Mouse (Mus musculus): ENCODE results near the gene Tmem30a. TPM values are rescaled to one million over a fixed set of nuclear protein-coding genes. Genes with fewer than 3 reads are reported as not detected.
A peak's percentile ranks its signal among the peaks of the same experiment; 100 is the strongest.

Gene Tmem30a
- polyA plus RNA-seq, 1 experiment from 2014 or later: 54.5 TPM

DNA sequence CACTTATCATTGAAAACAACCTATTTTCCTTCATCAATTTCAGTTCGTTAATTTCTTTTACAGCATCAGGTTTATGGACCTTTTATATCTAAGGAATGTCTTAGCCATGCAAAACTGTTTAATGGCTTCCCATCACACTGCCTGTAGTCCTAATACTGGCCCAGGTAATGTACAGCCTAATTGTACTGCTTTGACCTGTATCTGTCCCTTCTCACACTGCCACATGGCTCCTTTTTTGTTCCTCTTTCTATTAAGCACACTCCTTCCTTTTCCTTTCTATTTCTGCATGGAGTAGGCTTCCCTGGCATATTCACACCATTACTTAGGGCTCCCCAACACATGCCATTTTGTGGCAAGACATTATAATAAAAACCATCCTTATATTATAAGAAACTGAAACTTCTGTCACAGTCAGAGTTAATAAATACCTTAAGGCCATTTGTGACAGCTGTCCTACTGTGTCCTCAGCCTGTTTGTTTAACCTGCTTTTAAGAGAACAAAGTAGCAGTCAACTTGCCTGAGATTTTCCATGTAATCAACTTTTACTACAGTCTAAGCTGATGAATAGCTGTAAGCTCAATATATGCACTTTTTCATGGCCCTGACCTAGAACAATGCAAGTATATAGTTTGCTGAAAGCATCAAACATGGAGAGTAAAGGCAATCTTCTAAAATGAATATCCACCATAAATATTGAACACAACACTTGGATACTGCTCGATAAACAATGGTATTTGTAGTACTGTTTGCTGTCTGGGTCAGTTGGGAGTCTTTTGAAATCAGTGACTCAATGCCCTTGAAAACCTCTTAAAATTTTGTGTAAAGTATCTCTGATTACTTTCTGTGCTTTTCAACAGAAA, 8.1 kb downstream of the Tmem30a start:
- H3K27ac ChIP-seq: peak overlapping the region; percentile 52; the same call in 1 of the 2 replicates
- H3K4me1 ChIP-seq: peaks cover 30% of the 10 kb centered on the region
- H3K9ac ChIP-seq: no peak overlapping the region
- no peak overlapping the region for H3K4me2 ChIP-seq (replicated peaks)
- 82% methylated on average over 2 of the region's 2 CpGs for WGBS
- H3K36me3 ChIP-seq: no peaks in the 10 kb centered on the region
- H3K4me3 ChIP-seq: no peak overlapping the region
- H3K27me3 ChIP-seq: no peaks in the 10 kb centered on the region
- no peak for ATAC-seq (ENCODE audit: low FRiP score, low read depth)
- H3K9me3 ChIP-seq: no peaks in the 10 kb centered on the region

DNA sequence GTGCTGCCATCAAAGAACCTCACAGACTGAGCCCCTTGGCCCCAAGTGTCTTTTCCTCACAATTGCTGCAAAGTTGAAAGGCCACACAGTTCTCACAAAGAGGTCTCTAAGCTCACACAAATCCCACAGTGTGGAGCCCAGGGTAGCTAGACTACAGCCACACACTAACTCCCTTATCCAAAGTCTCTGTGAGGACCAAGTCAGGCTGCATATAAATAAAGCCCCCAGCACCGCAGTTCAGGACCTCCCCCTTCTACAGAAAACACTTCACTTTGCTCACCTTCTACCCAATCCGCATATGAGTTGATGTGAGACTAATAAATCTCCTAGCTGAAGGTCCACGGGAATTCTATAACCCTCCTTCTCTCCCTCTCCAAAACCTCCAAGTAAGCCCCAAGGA, 8.9 kb downstream of the Tmem30a start:
- H3K36me3 ChIP-seq: no peaks in the 10 kb centered on the region
- no peak overlapping the region for H3K9ac ChIP-seq
- H3K27me3 ChIP-seq: no peaks in the 10 kb centered on the region
- no peak overlapping the region for H3K4me2 ChIP-seq (replicated peaks)
- no peak overlapping the region for H3K4me3 ChIP-seq
- ATAC-seq (ENCODE audit: low FRiP score, low read depth): peak; percentile 54; the same call in 1 of the 2 replicates
- peak overlapping the region; percentile 52; the same call in 1 of the 2 replicates for H3K27ac ChIP-seq
- peaks cover 30% of the 10 kb centered on the region for H3K4me1 ChIP-seq
- no peaks in the 10 kb centered on the region for H3K9me3 ChIP-seq
- 34% methylated on average over 3 of the region's 3 CpGs for WGBS

DNA sequence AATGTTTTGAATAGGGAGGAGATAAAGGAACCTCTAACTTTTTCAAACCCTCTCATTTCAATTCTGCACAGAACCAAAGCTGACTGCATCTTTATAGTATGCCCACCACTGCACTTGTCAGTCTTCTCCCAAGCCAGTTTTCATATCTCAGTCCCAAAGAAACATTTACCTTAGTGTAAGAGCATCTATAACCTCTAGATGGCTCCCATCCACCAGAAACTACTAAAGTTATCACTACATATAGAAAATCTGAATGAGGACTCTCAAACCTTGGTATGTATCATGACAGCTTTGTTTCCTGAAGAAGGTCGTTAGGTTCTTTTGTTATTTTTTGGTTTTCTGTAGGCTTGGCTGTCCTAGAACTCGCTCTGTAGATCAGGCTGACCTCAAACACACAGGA, 14.0 kb downstream of the Tmem30a start:
- Histone ChIP-seq H3K4me1 (peaks cover 7% of the 10 kb centered on the region), H3K36me3 (peaks cover 12% of the 10 kb centered on the region; the same call in 1 of the 2 replicates), H3K9ac (no peak overlapping the region), H3K27me3 (no peaks in the 10 kb centered on the region), H3K27ac (no peak overlapping the region), H3K4me3 (no peak overlapping the region), H3K9me3 (no peaks in the 10 kb centered on the region), H3K4me2 (replicated peaks) (no peak overlapping the region)
- ATAC-seq (ENCODE audit: low FRiP score, low read depth): no peak
- 77% methylated on average over 2 of the region's 2 CpGs for WGBS

DNA sequence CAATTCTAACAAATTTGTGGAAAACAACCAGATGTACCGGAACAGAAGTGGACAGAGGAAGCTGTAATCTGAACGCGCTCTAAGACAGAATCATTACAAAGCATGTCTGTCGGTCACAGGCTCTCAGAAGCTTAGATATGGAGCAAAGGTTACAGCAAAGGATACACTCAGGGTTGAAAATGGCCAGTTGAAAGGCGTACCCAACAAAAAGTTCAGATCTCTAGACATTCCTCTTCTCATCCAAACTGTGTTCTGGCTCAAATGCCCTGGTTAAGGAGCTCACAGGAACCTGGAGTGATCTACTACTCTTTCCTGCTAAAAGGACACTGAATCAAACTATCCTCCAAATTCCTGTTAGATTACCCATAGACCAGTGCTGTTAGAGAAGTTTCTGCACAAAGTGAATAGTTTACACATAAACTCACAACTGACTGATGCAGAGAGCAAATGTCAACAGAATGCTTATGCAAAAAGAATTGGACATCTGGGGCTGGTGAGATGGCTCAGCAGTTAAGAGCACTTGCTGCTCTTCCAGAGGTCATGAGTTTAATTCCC, 26.2 kb downstream of the Tmem30a start:
- peaks cover 11% of the 10 kb centered on the region; the same call in 1 of the 2 replicates for H3K36me3 ChIP-seq
- no peak overlapping the region for H3K4me3 ChIP-seq
- no peak for ATAC-seq (ENCODE audit: low FRiP score, low read depth)
- H3K27me3 ChIP-seq: no peaks in the 10 kb centered on the region
- no peak overlapping the region for H3K27ac ChIP-seq
- WGBS: 89% methylated on average over 5 of the region's 5 CpGs
- no peaks in the 10 kb centered on the region for H3K9me3 ChIP-seq
- H3K9ac ChIP-seq: no peak overlapping the region
- H3K4me1 ChIP-seq: no peaks in the 10 kb centered on the region
- H3K4me2 ChIP-seq (replicated peaks): no peak overlapping the region

DNA sequence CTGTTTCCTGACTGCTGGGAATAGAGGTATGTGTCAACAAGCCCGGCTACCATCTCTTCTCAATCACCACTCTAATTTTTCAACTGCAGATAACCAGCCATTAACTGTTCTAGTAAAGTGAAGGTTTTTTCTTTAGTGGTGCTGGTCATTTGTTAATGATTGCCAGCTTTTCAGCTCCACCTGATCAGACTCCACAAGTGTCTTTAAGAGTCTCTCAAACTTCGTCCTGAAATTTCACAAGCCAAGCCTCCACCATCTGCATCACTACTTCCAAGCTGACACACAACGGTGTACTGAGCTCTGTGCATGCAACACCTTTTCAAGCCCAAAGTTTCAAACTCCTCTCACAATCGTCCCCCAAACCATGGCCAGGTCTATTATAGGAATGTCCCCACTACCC, 28.0 kb downstream of the Tmem30a start:
- WGBS: 90% methylated on average over 4 of the region's 4 CpGs
- Histone ChIP-seq H3K9ac (no peak overlapping the region), H3K27me3 (no peaks in the 10 kb centered on the region), H3K4me2 (replicated peaks) (no peak overlapping the region), H3K36me3 (peaks cover 4% of the 10 kb centered on the region; the same call in 1 of the 2 replicates), H3K27ac (no peak overlapping the region), H3K4me1 (no peaks in the 10 kb centered on the region), H3K9me3 (no peaks in the 10 kb centered on the region), H3K4me3 (no peak overlapping the region)
- no peak for ATAC-seq (ENCODE audit: low FRiP score, low read depth)

DNA sequence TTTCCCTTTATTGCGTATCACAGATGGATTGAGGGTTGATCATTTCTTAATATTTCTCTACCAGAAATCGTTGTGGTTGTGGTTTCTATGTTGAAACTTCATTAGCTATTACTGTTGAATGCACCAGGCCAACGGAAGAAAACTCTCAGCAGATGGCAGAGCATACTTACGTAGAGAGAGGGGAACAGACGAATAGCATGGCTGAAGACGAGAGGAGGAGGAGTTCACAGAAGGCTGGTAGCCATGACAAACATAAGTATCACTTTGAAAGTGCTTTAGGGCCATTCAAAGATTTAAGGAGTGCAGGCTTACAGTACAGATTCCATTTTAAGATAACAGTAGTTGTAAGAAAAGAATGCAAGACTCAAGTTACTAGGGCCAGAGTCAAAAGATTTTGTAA, 30.8 kb downstream of the Tmem30a start:
- H3K9me3 ChIP-seq: no peaks in the 10 kb centered on the region
- peaks cover 13% of the 10 kb centered on the region for H3K4me1 ChIP-seq
- H3K36me3 ChIP-seq: peaks cover 5% of the 10 kb centered on the region
- no peak overlapping the region for H3K4me3 ChIP-seq
- H3K27ac ChIP-seq: no peak overlapping the region
- no peak overlapping the region for H3K4me2 ChIP-seq (replicated peaks)
- no peak for ATAC-seq (ENCODE audit: low FRiP score, low read depth)
- no peaks in the 10 kb centered on the region for H3K27me3 ChIP-seq
- no peak overlapping the region for H3K9ac ChIP-seq
- 78% methylated on average over 6 of the region's 6 CpGs for WGBS

DNA sequence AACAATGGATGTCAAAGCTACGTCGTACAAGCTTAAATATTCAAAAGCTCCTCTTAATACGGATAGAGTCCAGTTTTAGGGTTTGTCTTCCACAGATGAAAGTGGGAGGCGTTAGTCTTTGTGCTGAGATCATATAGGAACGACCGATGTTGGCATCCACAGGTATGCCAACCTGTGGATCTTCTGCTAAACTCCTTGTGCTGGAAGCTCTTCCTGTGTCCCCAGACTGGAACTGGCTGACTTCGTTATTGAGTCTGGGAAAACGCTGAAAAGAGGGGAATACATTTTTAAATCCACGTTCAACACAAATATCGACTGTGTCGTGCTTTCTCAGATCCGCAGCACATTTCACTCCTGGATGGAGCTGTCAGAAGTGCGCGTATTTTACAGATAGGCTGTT, 33.2 kb downstream of the Tmem30a start:
- 0 out of 2 replicates have a peak, but pooled peaks have one; percentile 43 for ATAC-seq (ENCODE audit: low FRiP score, low read depth)
- WGBS: 9% methylated on average over 14 of the region's 14 CpGs
- Histone ChIP-seq H3K4me1 (peaks cover 13% of the 10 kb centered on the region), H3K36me3 (peaks cover 23% of the 10 kb centered on the region), H3K4me3 (peak overlapping the region; percentile 91), H3K27ac (peak overlapping the region; percentile 89), H3K4me2 (replicated peaks) (peak overlapping the region; percentile 75), H3K27me3 (no peaks in the 10 kb centered on the region), H3K9me3 (no peaks in the 10 kb centered on the region), H3K9ac (peak overlapping the region; percentile 78)

DNA sequence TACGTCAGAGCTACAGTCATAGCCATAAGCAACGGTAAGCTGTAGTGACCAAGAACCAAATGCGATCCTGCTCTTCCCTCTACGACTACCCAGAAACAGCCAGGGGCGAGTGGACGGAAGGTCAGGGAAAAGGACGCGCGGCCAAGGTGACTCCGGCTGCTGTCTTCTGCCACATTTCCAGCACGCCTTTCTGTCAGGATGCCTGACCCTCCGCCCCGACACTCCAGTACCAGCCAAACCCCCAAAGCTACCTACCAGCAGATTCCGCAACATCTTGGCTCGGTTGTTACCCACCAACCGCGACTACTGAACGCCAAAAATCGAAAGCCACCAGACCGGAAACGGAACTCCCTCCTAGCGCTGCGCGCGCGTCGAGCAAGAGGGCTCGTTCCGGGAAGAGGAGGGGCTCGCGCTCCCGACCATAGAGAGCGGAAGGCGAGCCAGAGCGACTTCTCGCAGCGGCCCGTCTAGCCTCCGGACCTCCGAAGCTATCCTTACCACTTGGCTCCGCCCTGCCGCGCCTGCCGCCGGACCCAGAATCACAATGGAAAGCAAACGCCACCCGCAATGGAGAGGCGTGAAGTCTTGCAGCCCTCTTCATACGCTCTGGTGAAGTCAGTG, 33.8 kb downstream of the Tmem30a start, which contains the start of gene Cox7a2:
Gene Cox7a2, minus strand, starts transcription at position 494 of the 621 bp plus-strand sequence.
- Histone ChIP-seq H3K27me3 (no peaks in the 10 kb centered on the region), H3K9me3 (no peaks in the 10 kb centered on the region), H3K36me3 (peaks cover 26% of the 10 kb centered on the region), H3K27ac (peak within 1 kb of the TSS; percentile 89), H3K4me3 (peak within 1 kb of the TSS; percentile 91), H3K4me1 (peaks cover 13% of the 10 kb centered on the region), H3K9ac (peak within 1 kb of the TSS; percentile 83), H3K4me2 (replicated peaks) (peak within 1 kb of the TSS; percentile 75)
- WGBS: under 1% methylated on average over 49 of the region's 49 CpGs
- peak; percentile 99 for ATAC-seq (ENCODE audit: low FRiP score, low read depth)

DNA sequence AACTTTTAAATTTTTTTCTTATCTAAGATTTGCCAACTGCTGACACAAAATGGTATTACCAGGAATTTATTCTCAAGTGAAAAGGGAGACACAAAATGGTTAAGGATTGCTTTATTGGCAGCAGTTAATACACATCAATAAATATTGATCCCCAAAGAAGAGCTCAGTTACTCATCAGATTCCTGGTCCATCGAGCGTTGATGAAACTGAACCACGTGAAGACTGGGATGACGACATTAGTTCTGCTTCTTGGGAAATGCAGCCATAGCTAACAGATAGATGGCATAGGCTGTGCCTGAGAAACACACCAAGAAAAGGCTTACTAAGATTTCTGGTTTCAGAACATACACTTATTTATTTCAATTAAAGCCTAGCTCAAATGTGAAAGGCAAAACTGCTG, 38.0 kb downstream of the Tmem30a start:
- H3K36me3 ChIP-seq: peaks cover 44% of the 10 kb centered on the region
- 96% methylated on average over 4 of the region's 4 CpGs for WGBS

DNA sequence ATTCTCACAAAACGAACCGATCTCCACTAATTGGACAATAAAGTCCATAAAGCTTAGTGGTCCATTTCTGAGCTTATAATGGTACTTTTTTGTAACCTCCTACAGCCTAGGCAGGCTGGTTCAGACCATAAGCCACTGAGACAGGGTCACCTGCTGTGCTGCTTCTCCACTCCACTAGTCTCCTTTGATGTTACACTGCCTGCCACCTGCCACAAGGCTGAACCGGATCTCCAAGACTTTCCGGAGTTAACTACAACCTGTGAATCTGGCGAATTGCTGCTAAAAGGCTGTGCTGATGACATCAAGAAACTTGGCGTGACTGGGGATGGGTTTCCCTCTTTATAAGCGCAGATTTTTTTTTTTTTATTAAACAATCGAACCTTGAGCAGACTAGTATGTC, 41.5 kb downstream of the Tmem30a start:
- Histone ChIP-seq H3K4me2 (replicated peaks) (no peak overlapping the region), H3K27ac (no peak overlapping the region), H3K36me3 (peaks cover 35% of the 10 kb centered on the region), H3K4me1 (no peaks in the 10 kb centered on the region), H3K27me3 (no peaks in the 10 kb centered on the region), H3K4me3 (no peak overlapping the region), H3K9ac (no peak overlapping the region), H3K9me3 (no peaks in the 10 kb centered on the region)
- WGBS: 61% methylated on average over 8 of the region's 8 CpGs
- ATAC-seq (ENCODE audit: low FRiP score, low read depth): no peak

More for the DNA sequence above, 38.0 kb downstream of the Tmem30a start:
- no peak overlapping the region for H3K9ac ChIP-seq
- no peak overlapping the region for H3K4me2 ChIP-seq (replicated peaks)
- H3K9me3 ChIP-seq: no peaks in the 10 kb centered on the region
- H3K4me1 ChIP-seq: peaks cover 13% of the 10 kb centered on the region
- no peak overlapping the region for H3K4me3 ChIP-seq
- H3K27ac ChIP-seq: no peak overlapping the region
- no peak for ATAC-seq (ENCODE audit: low FRiP score, low read depth)
- no peaks in the 10 kb centered on the region for H3K27me3 ChIP-seq

DNA sequence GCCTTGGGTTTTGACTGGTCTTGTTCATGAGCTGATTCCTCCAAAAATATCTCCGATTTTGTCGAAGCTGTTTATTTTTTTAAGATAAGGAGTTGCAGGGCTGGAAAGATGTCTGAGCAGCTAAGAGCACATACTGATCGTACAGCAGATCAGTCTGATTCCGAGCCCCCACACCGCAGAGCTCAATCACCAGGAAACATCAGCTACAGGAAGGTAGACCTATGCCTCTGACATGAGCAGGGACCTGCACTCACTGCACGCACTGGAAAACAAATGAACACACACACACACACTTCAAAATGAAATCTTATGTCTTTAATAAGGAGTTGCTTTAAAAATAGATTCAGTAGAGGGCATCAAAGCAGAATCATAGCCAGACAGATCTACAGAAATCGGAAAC, 42.6 kb downstream of the Tmem30a start:
- Histone ChIP-seq H3K9me3 (no peaks in the 10 kb centered on the region), H3K36me3 (peaks cover 27% of the 10 kb centered on the region), H3K27ac (no peak overlapping the region), H3K4me2 (replicated peaks) (no peak overlapping the region), H3K4me1 (no peaks in the 10 kb centered on the region), H3K27me3 (no peaks in the 10 kb centered on the region), H3K4me3 (no peak overlapping the region), H3K9ac (no peak overlapping the region)
- ATAC-seq (ENCODE audit: low FRiP score, low read depth): no peak
- WGBS: 88% methylated on average over 7 of the region's 7 CpGs

DNA sequence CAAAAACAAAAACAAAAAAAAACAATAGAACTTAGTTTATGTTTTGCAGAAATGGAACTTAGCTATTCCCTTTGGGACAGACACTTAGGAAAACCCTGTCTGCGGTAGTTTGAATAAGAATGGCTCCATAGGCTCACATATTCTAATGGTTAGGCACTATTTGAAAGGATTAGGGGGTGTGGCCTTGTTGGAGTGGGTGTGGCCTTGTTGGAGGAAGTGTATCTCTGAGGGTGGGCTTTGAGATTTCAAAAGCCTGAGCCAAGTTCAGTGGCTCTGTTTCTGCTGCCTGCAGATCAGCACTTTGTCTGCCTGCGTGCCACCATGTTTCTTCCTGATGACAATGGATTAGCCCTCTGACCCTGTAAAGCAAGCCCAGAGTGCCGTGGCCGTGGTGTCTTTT, 48.3 kb downstream of the Tmem30a start:
- no peaks in the 10 kb centered on the region for H3K9me3 ChIP-seq
- no peak overlapping the region for H3K4me2 ChIP-seq (replicated peaks)
- H3K4me3 ChIP-seq: no peak overlapping the region
- no peak overlapping the region for H3K9ac ChIP-seq
- H3K27ac ChIP-seq: no peak overlapping the region
- H3K4me1 ChIP-seq: no peaks in the 10 kb centered on the region
- no peaks in the 10 kb centered on the region for H3K36me3 ChIP-seq
- no peak for ATAC-seq (ENCODE audit: low FRiP score, low read depth)
- WGBS: 71% methylated on average over 4 of the region's 4 CpGs
- no peaks in the 10 kb centered on the region for H3K27me3 ChIP-seq

Measured in limb, embryonic 13.5 days (tissue).